Mouse (Mus musculus): ENCODE results near the gene Dtx2.

The Dtx2 gene

DNA sequence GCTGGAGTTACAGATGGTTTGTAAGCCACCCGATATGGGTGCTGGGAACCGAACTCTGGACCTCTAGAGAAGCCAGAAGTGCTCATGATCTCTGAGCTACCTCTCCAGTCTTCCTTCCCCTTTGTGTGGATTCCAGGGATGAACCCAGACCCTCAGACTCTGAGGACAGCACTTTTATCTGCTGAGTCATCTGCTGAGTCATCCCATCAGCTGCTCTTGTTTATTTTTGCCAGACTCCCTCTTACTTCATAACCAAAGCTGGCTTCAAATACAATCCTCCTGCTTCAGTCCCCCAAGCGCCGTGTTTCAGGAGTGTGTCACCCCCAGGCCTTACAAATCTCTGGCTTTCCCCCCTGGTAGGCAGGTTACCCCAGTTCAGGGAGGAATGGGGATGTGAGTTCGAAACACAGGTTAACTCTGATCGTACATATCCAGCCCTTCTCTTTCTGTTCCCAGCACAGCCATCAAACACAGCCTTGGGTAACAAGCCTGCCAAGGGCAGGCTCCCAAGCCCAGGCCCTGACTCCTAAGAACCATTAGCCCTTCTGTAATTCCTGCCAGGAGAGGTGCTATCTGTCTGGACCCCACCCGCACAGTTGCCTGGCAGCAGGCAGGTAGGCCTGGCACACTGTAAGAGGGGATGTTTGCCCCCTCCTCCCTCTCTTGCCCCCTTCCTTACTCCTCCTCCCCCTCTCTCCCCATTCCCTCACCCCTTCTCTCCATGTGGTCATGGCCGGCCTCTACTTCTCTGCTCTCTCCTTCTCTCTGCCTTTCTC, 18.5 kb upstream of the Dtx2 start:
- DNase-seq (ENCODE audit: low spot score) = no peak

DNA sequence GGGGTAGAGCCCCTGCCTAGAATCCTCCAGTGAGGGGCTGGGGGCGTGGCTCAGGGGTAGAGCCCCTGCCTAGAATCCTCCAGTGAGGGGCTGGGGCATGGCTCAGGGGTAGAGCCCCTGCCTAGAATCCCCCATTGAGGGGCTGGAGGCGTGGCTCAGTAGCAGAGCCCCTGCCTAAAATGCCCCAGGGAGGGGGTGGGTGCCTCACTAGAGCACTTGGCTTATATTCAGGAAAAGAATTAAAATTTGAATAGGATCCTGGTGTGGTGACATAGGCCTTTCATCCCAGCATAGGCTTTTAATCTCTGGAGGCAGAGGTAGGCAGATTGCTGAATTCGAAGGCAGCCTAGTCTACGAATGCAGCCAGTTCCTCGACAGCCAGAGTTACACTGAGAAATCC, 15.2 kb upstream of the Dtx2 start:
- no peak for DNase-seq (ENCODE audit: low spot score)

DNA sequence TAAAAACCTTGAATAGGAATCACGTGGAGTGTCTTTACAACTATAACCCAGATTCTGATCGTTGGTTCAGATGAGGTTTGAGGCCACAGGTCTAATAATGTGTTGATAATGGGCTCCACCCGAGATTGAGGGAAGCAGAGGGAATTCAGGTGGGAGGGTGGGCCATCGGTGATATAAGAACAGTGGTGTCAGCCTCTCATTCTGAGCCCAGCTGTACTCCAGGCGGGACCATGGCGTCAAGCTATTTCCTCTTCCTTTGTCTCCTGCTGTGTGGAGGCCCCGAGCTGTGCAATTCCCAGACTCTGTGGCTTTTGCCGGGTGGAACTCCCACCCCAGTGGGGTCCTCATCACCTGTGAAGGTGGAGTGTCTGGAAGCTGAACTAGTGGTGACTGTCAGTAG, 14.7 kb upstream of the Dtx2 start, which contains the start of gene Zp3:
Gene Zp3 (plus strand): TSS at position 196 of the 400 bp plus-strand sequence.
- DNase-seq (ENCODE audit: low spot score) = no peak

DNA sequence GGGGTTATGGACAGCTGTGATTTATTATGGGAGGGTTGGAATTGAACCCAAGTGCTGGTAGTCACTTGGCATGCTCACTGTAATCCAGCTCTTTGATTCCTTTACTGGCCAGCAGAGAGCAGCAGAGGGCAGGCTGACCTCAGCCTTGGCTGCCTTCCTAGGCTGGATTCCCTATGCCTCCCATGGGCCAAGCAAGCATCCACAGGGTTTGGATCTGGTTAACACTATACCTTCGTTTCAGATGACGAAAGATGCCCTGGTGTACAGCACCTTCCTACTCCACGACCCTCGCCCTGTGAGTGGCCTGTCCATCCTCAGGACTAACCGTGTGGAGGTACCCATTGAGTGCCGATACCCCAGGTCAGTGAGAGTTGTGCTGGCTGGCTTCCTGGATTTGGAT, 12.2 kb upstream of the Dtx2 start:
- DNase-seq (ENCODE audit: low spot score) = peak; percentile 87

DNA sequence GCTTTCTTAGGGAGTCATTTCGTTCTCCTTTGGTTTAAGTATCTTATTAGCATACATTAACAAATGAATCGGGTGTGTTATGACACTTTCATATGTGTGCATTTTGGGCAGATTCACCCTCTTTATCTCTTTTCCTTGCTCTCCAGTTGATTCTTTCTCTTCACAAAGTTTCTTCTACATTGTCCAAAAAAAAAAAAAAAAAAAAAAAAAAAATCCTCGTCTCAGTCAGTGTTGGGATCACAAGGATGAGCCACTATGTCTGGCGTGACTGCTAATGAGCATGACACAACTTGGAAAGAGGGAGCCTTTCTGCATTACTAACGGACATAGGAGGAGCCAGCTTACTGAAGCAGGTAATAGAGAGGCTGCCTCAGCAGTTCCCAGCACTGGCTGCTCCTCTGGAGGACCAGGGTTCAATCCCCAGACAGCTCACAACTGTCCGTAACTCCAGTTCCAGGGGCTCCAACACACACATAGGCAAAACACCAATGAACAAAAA, 10.0 kb upstream of the Dtx2 start:
- no peak for DNase-seq (ENCODE audit: low spot score)

DNA sequence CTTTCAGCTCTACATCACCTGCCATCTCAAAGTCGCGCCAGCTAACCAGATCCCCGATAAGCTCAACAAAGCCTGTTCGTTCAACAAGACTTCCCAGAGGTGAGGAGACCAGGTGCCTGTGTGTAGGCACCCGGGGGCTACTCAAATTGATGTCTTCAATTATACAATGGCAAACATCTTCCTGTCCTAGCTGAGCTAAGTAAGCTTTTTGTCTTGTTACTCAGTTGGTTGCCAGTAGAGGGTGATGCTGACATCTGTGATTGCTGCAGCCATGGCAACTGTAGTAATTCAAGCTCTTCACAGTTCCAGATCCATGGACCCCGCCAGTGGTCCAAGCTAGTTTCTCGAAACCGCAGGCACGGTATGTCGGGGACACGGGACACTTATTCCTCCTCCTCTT, 7.4 kb upstream of the Dtx2 start:
- peak; percentile 51 for DNase-seq (ENCODE audit: low spot score)

DNA sequence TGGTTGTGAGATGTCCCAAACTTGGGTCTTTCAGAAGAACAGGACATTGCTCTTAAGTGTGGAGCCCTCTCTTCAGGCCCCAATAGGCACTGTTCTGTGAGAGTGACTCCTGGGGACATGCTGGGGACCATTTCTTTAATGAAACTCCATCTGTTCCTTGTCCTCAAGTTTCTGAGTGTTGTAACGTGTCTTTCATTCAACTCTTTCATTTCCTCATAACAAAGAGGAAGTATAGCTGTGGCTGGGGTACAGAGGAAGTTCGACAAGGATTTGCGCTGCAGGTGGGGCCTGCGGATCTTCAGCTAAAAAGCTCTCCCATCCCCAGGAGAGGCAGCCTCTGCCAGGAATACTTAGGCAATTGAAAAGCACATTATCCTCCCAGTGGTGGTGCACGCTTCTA, 4.0 kb upstream of the Dtx2 start:
- no peak for DNase-seq (ENCODE audit: low spot score)

DNA sequence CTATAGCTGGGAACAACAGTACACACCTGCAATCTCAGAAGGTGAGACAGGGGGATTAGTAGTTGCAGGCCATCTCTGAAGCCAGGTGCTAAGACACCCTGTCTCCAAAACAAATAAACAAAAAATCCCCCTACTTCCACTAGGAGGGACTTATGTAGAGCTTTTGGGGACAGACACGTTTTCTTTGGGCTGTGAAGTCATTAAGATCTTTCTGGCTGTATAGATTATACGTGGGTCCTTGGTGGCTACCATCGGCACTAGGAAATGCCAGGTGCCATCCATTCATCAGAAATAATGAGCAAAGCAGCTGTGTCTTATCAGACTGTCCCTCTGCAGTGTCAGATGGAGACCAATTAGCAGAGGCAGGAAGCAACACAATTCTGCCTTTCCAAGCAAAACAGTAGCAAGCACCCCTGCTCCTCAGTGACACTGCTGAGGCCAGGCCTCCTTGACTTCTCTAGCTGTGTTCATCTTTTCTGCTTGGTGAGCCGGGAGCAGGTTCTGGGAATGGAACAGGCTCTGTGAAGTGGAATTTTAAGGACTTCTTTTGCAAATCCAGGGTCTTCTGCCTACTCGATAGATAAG, 1.1 kb upstream of the Dtx2 start:
- DNase-seq (ENCODE audit: low spot score) = no peak

DNA sequence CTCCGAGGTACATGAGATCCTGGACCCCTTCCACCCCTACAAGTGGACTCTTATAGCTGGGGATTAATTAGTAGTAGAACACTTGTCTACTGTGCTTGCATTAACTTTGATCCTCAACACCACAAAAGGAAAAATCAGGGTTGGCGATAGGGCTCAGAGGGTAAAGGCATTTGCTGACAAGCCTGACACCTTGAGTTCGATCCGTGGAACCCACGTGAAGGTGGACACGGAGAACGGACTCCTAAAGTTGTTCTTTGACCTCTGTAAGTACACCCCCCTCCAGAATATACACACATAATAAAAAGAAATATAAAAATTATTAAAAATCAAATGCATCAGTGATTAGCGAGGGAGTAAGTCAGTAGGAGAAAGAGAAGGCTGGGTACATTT, 270 bp upstream of the Dtx2 start:
- no peak for DNase-seq (ENCODE audit: low spot score)

DNA sequence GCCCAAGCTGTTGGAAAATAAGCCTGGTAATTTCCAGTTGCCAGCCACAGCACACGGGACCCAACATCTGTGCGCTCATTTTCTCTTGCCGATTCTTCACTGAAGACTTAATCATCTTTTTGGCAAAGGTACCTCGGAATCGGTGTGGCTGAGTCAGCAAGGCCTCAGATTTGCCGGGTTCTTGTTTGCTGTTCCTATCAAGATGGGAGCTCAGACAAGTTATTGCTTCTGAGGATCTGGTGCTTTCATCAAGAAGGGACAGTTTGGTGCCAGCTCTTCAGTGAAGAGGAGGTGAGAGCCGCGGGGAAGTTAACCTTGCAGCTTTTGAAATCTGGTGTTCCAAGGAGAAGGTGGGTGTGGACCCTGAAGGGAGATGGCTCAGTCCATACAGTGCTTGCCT, 1.6 kb downstream of the Dtx2 start:
- no peak for DNase-seq (ENCODE audit: low spot score)

DNA sequence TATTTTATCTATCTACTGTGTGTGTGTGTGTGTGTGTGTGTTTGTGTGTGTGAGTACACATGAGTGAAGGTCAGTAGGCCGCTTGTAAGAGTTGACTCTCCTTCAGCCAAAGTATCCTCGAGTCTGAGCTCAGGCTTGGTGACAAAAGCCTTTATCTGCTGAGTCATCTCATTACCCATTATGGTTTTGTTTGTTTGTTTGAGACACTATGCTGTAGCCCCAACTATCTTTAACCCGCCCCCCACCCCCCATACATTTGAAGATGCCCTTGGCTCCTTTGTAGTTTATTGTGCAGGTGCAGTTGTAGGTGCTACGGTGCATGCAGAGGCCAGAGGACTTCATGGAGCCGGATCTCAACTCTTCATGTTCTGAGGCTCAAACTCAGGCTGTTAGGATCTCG, 6.6 kb downstream of the Dtx2 start:
- DNase-seq (ENCODE audit: low spot score) = no peak

DNA sequence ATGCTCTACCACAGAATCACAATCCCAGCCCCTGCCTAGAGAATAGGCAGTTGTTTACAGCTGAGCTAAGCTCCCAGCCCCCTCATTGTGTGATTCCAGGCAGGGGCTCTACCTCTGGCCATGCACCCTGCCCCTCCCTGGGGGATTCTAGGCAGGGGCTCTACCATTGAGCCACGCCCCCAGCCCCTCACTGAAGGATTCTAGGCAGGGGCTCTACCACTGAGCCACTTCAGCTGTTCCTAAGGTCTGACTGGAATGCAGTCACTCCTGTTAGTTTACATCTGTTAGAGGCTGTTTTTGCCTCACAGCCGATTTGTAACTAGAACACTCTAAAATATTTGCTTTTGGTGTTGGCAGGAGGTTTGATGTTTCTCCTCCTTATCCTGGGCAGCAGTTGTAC, 7.7 kb downstream of the Dtx2 start:
- DNase-seq (ENCODE audit: low spot score) = no peak

DNA sequence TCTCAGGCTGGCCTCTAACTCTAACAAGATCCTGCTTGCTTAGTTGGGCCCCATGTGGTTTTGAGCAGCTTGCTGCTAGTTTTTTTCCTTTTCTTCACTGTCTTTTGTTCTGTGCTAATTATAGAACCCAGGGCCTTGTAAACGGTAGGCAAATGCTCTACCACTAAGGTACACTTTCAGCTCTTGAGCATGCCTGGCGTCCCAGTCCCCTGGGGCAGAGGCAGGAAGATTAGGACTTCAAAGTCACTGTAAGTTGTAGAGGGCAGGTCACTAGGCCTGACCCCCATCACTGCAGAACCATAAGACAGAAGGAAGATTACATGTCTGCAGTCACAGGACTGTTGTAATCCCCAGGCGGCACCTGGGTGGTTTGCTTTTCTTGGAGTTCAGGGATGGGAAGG, 8.2 kb downstream of the Dtx2 start:
- peak; percentile 57 for DNase-seq (ENCODE audit: low spot score)

DNA sequence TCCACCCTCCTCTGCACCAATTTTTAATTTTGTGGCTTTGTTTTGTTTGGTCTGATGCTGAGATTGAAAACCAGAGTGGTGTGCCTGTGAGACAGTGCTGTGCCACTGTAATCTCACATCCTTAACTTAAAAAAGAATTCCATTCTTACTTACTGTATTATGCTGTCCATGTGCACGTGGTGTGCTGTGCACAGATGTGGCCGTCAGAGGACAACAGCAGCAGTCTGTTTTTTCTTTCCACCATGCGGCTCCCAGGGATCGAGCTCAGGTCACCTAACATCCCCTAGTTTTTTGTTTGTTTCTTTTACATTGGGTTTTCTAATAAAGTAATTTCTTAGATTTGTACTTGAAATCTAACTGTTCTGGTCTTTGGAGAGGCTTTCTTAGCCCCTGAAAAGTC, 9.9 kb downstream of the Dtx2 start:
- no peak for DNase-seq (ENCODE audit: low spot score)

DNA sequence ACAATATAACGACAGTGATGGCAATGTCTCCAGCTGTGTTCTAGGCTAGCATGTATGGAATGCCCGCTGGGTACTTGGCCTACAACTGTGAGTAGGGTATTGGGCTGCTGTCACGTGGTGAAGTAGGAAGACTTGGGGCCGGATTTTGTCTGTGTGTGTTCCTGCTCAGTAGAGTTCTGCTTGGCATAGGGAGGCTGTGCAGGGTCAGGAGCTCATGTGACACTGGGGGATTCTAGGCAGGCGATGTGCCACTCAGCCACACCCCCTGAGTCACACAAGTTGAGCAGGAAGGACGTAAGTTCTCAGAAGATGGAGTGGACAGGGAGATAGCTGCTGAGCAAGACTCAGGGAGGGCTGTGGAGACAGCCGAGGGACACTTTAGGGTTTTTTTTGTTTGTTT, 13.1 kb downstream of the Dtx2 start:
- DNase-seq (ENCODE audit: low spot score) = no peak

DNA sequence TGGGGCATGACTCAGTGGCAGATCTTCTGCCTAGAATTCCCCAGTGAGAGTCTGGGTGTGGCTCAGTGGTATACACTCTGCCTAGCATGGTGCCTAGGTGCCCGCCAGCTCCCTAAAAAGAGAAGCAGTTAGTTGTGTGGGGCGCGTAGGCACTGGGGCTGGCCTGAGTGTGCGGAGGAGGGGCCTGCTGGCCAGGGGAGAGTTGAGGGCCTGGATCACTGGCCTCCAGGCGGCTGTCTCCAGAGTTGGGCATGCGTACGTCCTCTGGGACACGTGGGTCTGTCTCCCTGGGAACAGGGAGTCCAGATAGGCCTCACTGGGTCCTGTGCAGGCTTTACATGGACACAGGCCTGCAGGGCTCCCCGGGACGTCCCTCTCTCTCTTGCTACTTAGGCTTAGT, 20.3 kb downstream of the Dtx2 start:
- DNase-seq (ENCODE audit: low spot score) = no peak

DNA sequence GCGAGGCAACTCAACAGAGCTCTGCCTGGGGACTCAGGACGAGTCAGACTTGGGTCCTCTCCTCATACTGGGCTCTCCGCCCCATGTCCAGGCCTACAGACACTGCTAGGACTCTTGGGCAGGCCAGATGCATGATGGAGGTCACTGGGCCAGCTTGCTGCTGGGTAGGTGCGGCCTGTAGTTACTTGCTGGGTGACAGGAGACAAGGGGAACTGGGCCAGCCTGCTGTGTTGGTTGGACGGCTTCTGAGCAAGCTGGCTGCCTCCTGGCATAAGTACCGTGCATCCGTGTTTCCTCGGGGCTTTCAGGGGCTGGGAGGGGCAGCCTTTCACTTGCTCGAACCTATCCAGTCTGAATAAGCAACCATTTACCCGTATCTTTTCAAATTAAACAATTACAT, 21.0 kb downstream of the Dtx2 start:
- no peak for DNase-seq (ENCODE audit: low spot score)

DNA sequence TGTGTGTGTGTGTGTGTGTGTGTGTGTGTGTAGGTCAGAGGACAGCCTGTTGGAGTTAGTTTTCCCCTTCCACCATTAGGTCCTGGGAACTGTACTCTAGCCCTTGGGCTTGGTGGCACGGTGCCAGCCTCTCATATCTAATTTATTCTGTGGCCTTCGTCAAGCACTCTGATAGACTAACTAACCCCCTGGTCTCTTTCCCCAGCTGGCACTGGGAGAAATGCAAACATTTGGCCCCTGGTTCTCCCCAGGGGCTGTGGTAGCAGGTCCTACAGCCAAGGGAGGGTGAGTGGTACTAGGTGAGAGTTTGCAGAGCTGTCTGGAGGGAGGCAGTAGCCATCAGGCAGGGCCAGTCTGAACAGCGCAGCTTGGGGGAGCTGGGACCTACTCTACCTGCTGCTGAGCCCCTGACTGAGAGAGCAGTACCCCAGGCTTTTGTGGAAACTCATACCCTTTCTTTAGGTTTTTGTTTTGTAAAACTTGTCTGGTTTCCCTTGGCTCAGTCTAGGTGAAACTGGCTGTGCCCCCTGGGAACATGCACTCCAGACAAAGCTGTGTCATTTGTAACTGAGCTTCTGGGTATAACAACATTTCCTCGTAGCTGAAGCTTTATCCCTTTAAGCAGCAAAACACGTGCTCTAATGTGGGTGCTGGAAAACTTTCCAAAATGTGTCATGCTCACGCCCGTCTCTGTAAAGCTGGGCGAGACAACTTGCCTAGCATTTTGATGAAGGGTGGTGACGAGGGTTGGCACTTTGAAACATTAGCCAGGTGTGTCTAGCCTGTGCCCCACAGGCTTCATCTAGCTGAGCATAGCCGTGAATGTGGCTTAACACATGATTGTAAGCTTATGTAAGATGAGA, 21.6 kb downstream of the Dtx2 start:
- no peak for DNase-seq (ENCODE audit: low spot score)

DNA sequence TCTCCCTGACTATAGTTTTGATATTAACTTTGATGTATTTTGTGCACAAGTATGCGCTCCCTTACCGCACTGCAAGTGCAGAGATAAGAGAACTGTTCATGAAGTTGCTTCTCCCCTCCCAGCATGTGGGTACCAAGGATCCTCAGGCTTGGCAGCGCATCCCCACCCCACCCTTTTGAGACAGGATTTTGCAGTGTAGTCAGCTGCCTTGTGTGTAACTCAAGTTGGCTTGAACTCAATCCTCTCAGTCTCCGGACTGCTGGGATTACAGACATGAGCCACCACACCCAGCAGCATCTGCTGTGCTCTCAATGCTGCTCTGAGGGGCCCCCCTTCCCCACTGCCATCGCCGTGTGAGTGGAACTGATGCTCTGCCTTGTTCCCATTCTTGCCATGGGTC, 22.7 kb downstream of the Dtx2 start:
- no peak for DNase-seq (ENCODE audit: low spot score)

DNA sequence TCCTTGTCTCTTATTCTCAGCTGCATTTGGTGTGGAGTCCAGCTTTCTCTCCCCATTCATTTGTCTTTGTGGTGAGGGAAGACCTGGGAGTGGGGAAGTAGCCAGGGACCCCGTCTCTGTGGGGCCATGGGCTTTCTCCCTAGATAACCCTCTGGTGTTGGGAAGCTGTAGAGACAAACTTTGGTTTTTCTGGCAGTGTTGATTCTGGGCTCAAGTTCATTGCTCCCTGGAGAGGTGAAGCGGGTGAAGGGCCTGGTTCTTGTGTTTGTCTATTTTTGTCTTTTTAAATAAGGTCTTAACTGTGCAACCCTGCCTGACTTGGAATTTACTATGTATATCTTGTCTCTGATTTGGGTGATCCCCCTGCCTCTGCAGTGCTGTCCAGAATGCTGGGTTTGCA, 24.1 kb downstream of the Dtx2 start:
- no peak for DNase-seq (ENCODE audit: low spot score)

DNA sequence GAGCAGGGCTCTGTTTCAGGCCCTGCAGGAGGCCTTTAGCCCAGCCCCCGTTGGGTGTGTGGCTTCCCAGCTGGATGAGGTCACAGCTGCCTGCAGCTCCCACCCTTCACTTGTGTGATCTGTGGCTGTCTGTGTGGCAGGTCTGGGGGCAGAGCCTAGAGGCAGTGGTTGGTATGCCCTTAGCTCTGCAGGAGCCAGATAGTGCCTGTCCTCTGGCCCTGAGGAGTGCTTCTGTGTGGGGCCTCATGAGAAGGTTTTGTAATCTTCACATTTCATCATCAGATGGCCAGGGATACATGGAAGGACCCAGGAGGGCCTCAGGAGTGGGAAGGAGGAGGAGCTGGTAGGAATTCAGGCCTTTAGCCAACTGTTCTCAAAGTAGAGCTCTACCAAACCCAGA, 25.3 kb downstream of the Dtx2 start:
- no peak for DNase-seq (ENCODE audit: low spot score)

DNA sequence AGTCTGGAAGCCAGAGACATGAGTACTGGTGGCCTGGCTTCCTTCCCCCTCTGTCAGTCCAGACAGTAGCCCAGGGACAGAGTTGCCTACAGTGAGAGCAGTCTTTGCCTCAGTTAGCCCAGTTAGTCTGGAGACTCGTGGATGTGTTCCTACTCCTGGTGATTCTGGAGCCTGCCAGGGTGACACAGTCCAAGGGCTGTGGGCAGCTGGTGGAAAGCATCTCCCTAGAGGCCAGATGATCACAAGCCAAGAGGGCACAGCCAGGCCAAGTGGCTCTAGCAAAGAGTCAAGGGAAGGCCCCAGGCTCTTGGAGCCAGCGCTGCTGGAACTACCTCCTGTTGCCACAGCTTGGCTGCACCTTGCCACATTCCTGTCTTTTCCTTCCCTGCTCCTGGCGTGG, 31.1 kb downstream of the Dtx2 start:
- DNase-seq (ENCODE audit: low spot score) = no peak

DNA sequence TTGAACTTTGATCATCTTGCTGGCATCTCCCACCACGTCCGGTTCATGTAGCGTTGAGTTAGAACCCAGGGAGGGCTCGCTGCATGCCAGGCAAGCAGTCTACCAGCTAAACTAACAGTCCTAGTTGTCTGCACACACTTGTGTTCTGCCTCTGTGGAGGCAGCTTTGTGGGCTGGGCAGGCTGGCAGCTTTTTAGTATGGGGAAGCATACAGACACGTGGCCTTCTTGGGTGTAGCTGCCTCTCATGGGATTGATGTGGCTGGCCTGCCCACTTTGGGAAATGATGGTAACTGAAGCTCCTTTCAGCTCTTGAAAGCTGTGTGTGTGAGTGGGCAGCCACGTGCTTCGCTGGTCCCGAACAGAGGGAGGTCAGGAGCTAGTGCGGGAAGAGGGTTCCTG, 32.3 kb downstream of the Dtx2 start:
- no peak for DNase-seq (ENCODE audit: low spot score)

All from embryo, embryonic 10 days (tissue).